Mouse (Mus musculus): ENCODE measurements around the gene Ubtd2.

DNA sequence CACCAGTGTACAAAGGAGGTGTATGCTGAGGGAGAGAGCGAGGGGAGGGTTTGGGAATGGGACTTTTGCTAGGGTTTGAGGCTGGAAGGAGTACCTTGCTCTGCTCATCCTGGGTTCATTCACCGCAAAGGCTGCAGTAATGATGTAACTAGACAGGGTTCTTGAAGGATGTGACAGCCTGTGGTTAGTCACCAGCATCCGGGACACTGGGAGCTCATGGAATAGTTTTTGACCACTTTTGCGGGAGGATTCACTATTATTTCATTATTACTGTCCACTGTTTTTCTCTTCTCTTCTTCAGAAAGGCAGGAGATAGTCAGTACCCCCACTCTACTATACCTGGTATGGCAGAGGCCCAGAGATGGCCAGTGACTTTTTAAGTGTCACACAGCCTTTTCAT is 87.0 kb downstream of the Ubtd2 start:
- TF ChIP-seq FLI1 (IDR thresholded peaks at IDR 0.05; ENCODE audit: low read length), result no peak
- no peak for TF ChIP-seq GATA1 (IDR thresholded peaks at IDR 0.05; ENCODE audit: borderline replicate concordance, low read length)

Measured in megakaryocyte, embryonic 14.5 days (primary cell).